Mouse (Mus musculus): ENCODE results near the gene H2-T23.
"Not testable (repeated sequence)": the region's sequence is repeated elsewhere in the genome, so short reads cannot be mapped to it uniquely, and the experiment has no call there.

GRCm38 (mm10) chr17:36034524-36034923, 1.9 kb upstream of the H2-T23 start:
- not testable (repeated sequence) for TF ChIP-seq EP300 (IDR thresholded peaks at IDR 0.05; ENCODE audit: insufficient read depth, low read depth, low read length); CTCF (IDR thresholded peaks at IDR 0.05; ENCODE audit: low read depth, low read length); POLR2A (IDR thresholded peaks at IDR 0.05; ENCODE audit: insufficient read depth, low read length)

Data from ES-Bruce4 (cell line).